Mouse (Mus musculus): ENCODE results near the gene Ctsw. TPM values are rescaled to one million over a fixed set of nuclear protein-coding genes. Genes with fewer than 3 reads are reported as not detected.

Ctsw gene
- polyA plus RNA-seq, 1 experiment: 3.7 TPM

DNA sequence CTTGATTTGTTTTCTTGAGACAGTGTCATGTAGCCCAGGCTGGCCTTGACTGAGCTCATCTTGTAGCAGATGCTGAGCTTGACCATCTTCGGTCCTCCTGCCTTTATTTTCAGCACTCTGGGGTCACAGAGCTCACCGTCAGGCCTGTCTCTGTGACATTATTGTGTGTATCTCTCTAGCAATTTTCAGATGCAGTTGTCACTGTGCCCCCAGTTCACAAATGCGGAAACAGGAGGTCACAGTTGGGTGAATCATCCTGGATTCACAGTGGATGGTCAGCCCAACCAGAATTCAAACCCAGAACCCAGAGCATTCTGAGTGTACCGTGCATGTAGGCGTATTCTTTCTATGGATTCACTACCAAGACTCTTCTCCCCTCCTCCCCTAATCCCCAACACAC, 22.6 kb downstream of the Ctsw start:
- DNase-seq (ENCODE audit: low read depth): no peak
- TF ChIP-seq CTCF (IDR thresholded peaks at IDR 0.05; ENCODE audit: borderline replicate concordance, extremely low read depth, insufficient read depth, insufficient read length): no peak
- TF ChIP-seq POLR2A (IDR thresholded peaks at IDR 0.05; ENCODE audit: borderline replicate concordance, extremely low read depth, insufficient read depth, insufficient read length, poor library complexity, severe bottlenecking): no peak

DNA sequence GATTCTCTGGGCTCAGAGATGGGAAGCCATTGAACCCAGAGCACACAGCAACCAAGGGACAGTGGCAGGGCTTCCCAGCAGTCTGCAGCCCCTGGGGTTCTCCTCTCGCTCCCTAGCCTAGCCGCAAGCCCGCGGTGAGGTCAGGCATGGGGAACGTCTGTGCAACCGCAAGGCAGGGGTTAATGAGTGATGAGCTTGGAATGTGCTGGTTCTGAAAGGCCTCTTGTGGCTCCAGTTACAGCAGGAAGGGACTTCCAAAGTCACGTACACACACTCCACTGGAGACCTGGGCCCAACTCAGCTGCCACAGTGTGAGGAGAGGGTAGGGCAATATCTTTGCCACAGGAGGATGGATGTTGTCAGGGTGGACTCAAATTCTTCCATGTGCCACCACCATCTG, 23.4 kb downstream of the Ctsw start:
- TF ChIP-seq POLR2A (IDR thresholded peaks at IDR 0.05; ENCODE audit: borderline replicate concordance, extremely low read depth, insufficient read depth, insufficient read length, poor library complexity, severe bottlenecking) (no peak), CTCF (IDR thresholded peaks at IDR 0.05; ENCODE audit: borderline replicate concordance, extremely low read depth, insufficient read depth, insufficient read length) (no peak)

DNA sequence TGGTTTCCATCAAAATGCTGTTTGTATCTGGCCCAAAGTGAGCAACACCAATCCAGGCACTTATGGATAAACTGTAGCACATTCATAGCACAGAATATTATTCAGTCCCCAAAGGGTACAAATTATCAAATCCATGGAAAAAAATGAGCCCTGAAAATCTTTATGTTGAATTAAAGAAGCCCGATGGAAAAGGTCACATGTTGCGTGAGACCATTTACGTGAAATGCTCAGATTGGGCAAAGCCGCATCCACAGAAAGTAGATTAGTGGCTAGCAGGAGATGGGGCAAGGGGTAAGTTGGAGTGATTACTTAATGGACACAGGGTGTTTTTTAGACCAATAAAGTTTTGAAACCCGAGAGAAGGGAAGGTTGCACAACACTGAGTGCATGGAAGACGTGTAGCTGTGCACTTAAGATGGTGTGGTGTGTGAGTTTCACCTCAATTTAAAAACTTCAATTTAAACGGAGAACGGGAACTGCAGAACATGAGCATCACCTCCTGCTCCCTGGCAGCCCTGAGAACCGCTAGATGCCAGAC, 23.9 kb downstream of the Ctsw start:
- DNase-seq (ENCODE audit: low read depth): no peak
- TF ChIP-seq POLR2A (IDR thresholded peaks at IDR 0.05; ENCODE audit: borderline replicate concordance, extremely low read depth, insufficient read depth, insufficient read length, poor library complexity, severe bottlenecking): no peak
- no peak for TF ChIP-seq CTCF (IDR thresholded peaks at IDR 0.05; ENCODE audit: borderline replicate concordance, extremely low read depth, insufficient read depth, insufficient read length)

More for the DNA sequence above, 23.4 kb downstream of the Ctsw start:
- no peak for DNase-seq (ENCODE audit: low read depth)

DNA sequence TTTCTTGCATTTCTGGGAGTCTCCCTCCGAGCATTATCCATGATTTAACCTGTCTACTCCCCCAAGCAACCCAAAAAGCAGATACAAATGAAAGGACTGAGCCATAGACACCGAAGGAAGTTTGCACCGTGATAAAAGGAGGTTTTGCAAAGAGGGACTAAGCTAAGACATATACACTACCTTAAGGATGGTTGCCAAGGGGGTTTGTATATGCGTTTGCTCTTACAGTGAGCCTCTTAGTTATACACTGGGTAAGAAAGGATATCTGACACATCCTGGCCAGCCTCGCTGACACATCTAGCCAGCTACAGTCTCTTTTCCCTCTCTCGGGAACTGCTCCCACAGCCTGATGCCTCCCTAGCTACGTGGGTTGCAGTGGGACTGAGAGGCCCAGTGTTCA, 34.4 kb downstream of the Ctsw start:
- TF ChIP-seq POLR2A (IDR thresholded peaks at IDR 0.05; ENCODE audit: borderline replicate concordance, extremely low read depth, insufficient read depth, insufficient read length, poor library complexity, severe bottlenecking) (no peak), CTCF (IDR thresholded peaks at IDR 0.05; ENCODE audit: borderline replicate concordance, extremely low read depth, insufficient read depth, insufficient read length) (no peak)

DNA sequence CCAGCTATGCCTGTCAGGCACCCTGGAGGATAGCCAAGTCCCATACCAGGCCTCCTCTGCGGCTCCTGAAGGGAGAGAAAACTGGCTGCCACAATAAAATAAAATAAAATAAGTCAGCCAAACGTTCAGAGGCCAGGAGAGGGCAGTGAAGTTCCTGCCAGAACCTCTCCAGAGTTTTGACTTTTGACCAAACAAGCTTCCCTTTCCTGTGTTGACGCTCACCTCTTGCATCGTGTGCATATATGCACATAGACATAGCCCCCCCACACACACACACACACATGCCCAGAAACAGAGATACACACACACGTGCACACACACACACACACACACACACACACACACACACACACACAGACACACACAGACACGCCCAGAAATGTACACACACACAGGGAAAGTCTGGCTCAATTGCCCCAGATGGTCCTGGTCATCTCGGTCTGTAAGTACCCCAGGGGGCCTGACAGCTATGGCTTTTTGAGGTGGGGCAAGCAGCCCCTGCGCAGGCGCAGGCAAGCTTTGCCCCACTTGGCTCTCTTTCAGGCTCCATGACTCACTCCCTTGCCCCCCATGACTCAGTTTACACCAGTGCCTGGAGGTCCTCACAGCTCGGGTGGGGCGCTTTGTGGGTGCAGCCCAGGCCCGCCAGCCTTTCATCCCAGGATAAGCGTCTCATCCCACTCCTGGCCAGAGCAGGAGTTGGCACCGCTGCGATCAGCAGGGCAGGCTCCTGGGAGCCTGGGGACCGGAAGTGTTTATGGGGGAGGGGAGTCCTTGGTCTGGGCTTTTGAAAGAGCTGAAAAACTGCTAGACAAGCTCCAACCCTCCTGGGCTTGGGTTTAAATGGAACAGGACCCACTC, 35.1 kb downstream of the Ctsw start:
- peak; percentile 42 for DNase-seq (ENCODE audit: low read depth)
- TF ChIP-seq CTCF (IDR thresholded peaks at IDR 0.05; ENCODE audit: borderline replicate concordance, extremely low read depth, insufficient read depth, insufficient read length) (peak; percentile 43; the same call in 1 of the 2 replicates), POLR2A (IDR thresholded peaks at IDR 0.05; ENCODE audit: borderline replicate concordance, extremely low read depth, insufficient read depth, insufficient read length, poor library complexity, severe bottlenecking) (no peak)

More for the DNA sequence above, 34.4 kb downstream of the Ctsw start:
- no peak for DNase-seq (ENCODE audit: low read depth)

DNA sequence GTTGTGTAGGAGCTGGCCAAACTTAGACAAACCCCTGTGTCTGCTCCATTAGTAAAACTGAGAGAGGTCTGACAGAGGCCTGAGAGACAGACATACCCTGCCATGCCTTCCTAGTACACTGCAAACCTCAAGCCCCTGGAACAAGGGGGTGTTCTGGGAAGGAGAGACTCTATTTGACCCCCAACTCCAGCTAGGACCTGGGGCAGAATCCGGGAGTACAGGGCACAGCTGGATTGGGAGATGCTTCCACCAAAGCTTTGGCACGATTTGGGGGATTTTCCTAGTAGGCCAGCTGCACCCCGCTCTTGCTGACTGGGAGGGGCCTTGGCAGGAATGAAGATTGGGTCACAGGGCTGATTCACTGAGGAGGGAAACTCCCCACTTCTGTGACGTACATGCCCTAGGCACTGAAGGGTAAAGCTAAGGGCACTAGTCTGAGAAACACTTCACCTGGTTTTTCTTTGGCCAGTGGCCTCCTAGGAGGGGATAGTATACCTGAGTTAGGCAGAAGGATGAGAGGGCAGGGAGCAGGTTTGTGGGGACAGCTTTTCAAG, 36.3 kb downstream of the Ctsw start:
- TF ChIP-seq CTCF (IDR thresholded peaks at IDR 0.05; ENCODE audit: borderline replicate concordance, extremely low read depth, insufficient read depth, insufficient read length): no peak
- no peak for TF ChIP-seq POLR2A (IDR thresholded peaks at IDR 0.05; ENCODE audit: borderline replicate concordance, extremely low read depth, insufficient read depth, insufficient read length, poor library complexity, severe bottlenecking)
- DNase-seq (ENCODE audit: low read depth): no peak

DNA sequence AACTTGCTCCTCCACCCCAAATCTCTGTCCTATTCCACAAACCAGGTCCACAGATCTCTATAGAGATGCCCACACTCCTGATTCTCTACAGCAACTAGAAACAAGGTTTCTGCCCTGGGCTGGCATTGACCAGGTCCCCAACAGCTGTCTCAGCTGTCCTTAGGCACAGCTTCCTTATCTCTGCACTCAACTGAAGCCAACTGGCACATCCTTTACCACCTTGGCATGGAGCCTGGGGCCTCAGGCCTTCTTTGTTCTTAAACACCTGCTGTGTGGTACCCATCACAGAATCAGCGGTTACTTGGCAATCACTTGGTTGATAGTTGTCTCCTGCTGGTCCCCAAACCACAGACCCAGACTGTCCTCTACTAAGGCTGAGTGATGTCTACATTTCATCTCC, 37.9 kb downstream of the Ctsw start:
- no peak for DNase-seq (ENCODE audit: low read depth)

DNA sequence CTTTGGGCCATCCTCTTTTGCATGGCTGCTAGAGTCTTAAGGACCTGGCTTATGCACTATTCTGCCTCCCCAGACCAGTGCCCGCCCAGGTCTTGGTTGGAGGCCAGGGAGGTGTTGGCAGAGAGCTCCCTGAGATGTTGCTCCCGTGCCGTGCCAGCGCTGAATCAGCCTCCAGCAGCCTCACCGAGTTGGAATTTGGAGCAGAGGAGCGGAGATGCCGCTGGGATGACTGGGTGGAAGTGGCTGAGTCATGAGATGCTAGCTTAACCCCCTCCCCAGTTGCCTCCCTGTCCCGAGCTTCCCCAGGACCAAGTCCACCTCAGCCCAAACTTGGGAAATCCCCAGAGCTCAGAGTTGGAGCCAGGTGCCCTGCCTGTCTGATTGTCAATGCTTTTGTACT, 38.5 kb downstream of the Ctsw start:
- no peak for TF ChIP-seq POLR2A (IDR thresholded peaks at IDR 0.05; ENCODE audit: borderline replicate concordance, extremely low read depth, insufficient read depth, insufficient read length, poor library complexity, severe bottlenecking)
- TF ChIP-seq CTCF (IDR thresholded peaks at IDR 0.05; ENCODE audit: borderline replicate concordance, extremely low read depth, insufficient read depth, insufficient read length): no peak
- DNase-seq (ENCODE audit: low read depth): no peak

More for the DNA sequence above, 37.9 kb downstream of the Ctsw start:
- no peak for TF ChIP-seq CTCF (IDR thresholded peaks at IDR 0.05; ENCODE audit: borderline replicate concordance, extremely low read depth, insufficient read depth, insufficient read length)
- no peak for TF ChIP-seq POLR2A (IDR thresholded peaks at IDR 0.05; ENCODE audit: borderline replicate concordance, extremely low read depth, insufficient read depth, insufficient read length, poor library complexity, severe bottlenecking)

DNA sequence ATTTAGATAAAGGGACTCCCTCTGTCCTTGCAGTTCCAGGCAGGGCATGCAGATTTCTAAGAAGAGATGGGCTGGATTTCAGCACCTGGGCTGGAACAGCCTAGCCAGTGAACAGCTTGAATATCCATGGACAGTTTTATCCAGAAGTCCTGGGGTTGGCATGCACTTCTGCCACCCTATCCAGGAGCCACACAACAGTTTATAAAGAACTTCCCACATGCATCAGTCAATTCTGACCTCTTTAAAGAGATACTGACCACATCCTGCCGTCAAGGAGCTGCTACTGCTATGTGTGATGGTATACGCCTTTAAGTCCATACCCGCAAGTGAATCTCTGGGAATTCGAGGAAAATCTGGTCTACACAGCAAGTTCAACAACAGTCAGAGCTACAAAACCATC, 39.1 kb downstream of the Ctsw start:
- DNase-seq (ENCODE audit: low read depth): no peak
- no peak for TF ChIP-seq POLR2A (IDR thresholded peaks at IDR 0.05; ENCODE audit: borderline replicate concordance, extremely low read depth, insufficient read depth, insufficient read length, poor library complexity, severe bottlenecking)

DNA sequence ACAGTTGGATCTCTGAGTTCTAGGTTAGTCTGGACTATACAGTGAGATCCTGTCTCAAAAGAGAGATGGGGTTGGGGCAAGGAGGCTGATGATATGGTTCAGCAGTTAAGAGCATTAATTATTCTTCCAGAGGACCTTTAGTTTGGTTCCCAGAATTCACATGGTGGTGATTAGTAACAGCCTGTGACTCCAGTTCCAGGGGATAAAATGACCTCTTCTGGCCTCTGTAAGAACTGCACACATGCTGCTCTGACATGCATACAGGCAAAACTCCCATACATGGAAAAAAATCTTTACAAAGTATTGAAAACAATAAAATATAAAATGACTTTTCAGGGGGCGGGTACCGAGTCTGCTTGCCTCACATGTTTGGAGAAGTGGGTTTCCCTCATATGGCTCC, 40.2 kb downstream of the Ctsw start:
- no peak for TF ChIP-seq POLR2A (IDR thresholded peaks at IDR 0.05; ENCODE audit: borderline replicate concordance, extremely low read depth, insufficient read depth, insufficient read length, poor library complexity, severe bottlenecking)
- TF ChIP-seq CTCF (IDR thresholded peaks at IDR 0.05; ENCODE audit: borderline replicate concordance, extremely low read depth, insufficient read depth, insufficient read length): peak; percentile 44; the same call in 1 of the 2 replicates
- DNase-seq (ENCODE audit: low read depth): peak; percentile 44

DNA sequence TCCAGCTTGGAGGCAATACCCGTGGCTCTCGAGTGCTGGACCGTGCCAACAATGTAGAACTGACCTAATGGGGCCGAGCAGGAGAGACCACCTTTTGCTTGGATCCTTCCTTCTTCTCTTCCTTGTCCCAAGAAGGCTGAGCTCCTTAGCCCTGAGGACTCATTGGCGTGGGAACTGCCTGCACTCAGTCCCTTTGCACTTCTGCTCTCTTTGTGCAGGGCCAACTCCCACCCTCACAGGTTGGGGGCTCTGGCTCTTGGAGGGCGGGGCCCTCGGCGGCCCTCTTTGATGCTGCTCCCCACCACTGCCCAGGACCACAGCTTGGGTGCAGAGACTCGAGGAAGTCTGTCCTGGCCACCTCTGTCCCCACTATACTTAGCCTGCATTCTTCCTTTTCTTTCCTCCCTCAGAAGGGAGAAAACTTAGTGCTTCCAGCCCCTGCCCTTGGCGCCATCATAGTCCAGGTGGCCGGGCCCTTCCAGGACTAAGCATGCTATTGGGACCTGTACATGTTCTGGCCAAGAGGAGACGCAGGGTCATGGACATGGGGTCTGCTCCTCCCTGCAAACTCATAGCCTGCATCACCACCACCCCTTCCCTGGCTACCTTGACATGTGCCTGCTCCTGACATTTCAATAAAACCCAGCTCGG, 41.5 kb downstream of the Ctsw start:
- TF ChIP-seq CTCF (IDR thresholded peaks at IDR 0.05; ENCODE audit: borderline replicate concordance, extremely low read depth, insufficient read depth, insufficient read length) (no peak), POLR2A (IDR thresholded peaks at IDR 0.05; ENCODE audit: borderline replicate concordance, extremely low read depth, insufficient read depth, insufficient read length, poor library complexity, severe bottlenecking) (no peak)
- DNase-seq (ENCODE audit: low read depth): no peak
